Mouse (Mus musculus): ENCODE measurements around the gene Mmrn2. TPM values are rescaled to one million over a fixed set of nuclear protein-coding genes. Genes with fewer than 3 reads are reported as not detected.

The Mmrn2 gene
- polyA plus RNA-seq, 1 experiment from 2014 or later: 12.1 TPM

GRCm38 (mm10) chr14:34446624-34447023 lies 71.4 kb downstream of the Mmrn2 start:
- no peak; the same call in 1 of the 2 replicates for TF ChIP-seq CTCF (IDR thresholded peaks at IDR 0.05; ENCODE audit: low read depth)
- H3K4me2 ChIP-seq: no peak overlapping the region
- no peak for DNase-seq
- H3K4me3 ChIP-seq (ENCODE audit: low read depth, low read length): no peak overlapping the region
- no peak overlapping the region for H3K9ac ChIP-seq
- peaks cover 25% of the 10 kb centered on the region for H3K36me3 ChIP-seq (ENCODE audit: insufficient read depth)
- H3K4me1 ChIP-seq (ENCODE audit: insufficient read depth): no peaks in the 10 kb centered on the region
- 95% methylated on average over 6 of the region's 6 CpGs for WGBS
- ATAC-seq (ENCODE audit: insufficient read depth): no peak
- H3K27ac ChIP-seq (ENCODE audit: low read depth): no peak overlapping the region
- H3K27me3 ChIP-seq (ENCODE audit: insufficient read depth, low read length): no peaks in the 10 kb centered on the region
- no peaks in the 10 kb centered on the region for H3K9me3 ChIP-seq (ENCODE audit: low read depth, low read length)

GRCm38 (mm10) chr14:34447659-34448058 lies 72.4 kb downstream of the Mmrn2 start:
- no peak for ATAC-seq (ENCODE audit: insufficient read depth)
- H3K4me2 ChIP-seq: no peak overlapping the region
- no peak for DNase-seq
- no peak overlapping the region for H3K9ac ChIP-seq
- WGBS: 87% methylated on average over 4 of the region's 4 CpGs
- H3K27me3 ChIP-seq (ENCODE audit: insufficient read depth, low read length): no peaks in the 10 kb centered on the region
- no peak for TF ChIP-seq CTCF (IDR thresholded peaks at IDR 0.05; ENCODE audit: low read depth)
- H3K4me3 ChIP-seq (ENCODE audit: low read depth, low read length): no peak overlapping the region
- no peaks in the 10 kb centered on the region for H3K9me3 ChIP-seq (ENCODE audit: low read depth, low read length)
- H3K36me3 ChIP-seq (ENCODE audit: insufficient read depth): peaks cover 21% of the 10 kb centered on the region
- H3K4me1 ChIP-seq (ENCODE audit: insufficient read depth): no peaks in the 10 kb centered on the region
- no peak overlapping the region for H3K27ac ChIP-seq (ENCODE audit: low read depth)

GRCm38 (mm10) chr14:34448398-34448797 lies 73.1 kb downstream of the Mmrn2 start:
- H3K9me3 ChIP-seq (ENCODE audit: low read depth, low read length): no peaks in the 10 kb centered on the region
- no peak overlapping the region for H3K27ac ChIP-seq (ENCODE audit: low read depth)
- no peak overlapping the region for H3K9ac ChIP-seq
- no peaks in the 10 kb centered on the region for H3K27me3 ChIP-seq (ENCODE audit: insufficient read depth, low read length)
- no peak for DNase-seq
- TF ChIP-seq CTCF (IDR thresholded peaks at IDR 0.05; ENCODE audit: low read depth): no peak
- ATAC-seq (ENCODE audit: insufficient read depth): no peak
- H3K36me3 ChIP-seq (ENCODE audit: insufficient read depth): peaks cover 15% of the 10 kb centered on the region
- H3K4me1 ChIP-seq (ENCODE audit: insufficient read depth): no peaks in the 10 kb centered on the region
- no peak overlapping the region for H3K4me2 ChIP-seq
- no peak overlapping the region for H3K4me3 ChIP-seq (ENCODE audit: low read depth, low read length)

GRCm38 (mm10) chr14:34449807-34450206 lies 74.5 kb downstream of the Mmrn2 start:
- Histone ChIP-seq H3K9me3 (ENCODE audit: low read depth, low read length) (no peaks in the 10 kb centered on the region), H3K27ac (ENCODE audit: low read depth) (no peak overlapping the region), H3K4me3 (ENCODE audit: low read depth, low read length) (no peak overlapping the region), H3K4me2 (no peak overlapping the region), H3K9ac (no peak overlapping the region), H3K4me1 (ENCODE audit: insufficient read depth) (no peaks in the 10 kb centered on the region), H3K36me3 (ENCODE audit: insufficient read depth) (peaks cover 12% of the 10 kb centered on the region), H3K27me3 (ENCODE audit: insufficient read depth, low read length) (no peaks in the 10 kb centered on the region)
- DNase-seq: peak; percentile 9
- no peak for ATAC-seq (ENCODE audit: insufficient read depth)
- TF ChIP-seq CTCF (IDR thresholded peaks at IDR 0.05; ENCODE audit: low read depth): no peak
- WGBS: 64% methylated on average over 9 of the region's 9 CpGs

- ATAC-seq (ENCODE audit: insufficient read depth) (no peak), DNase-seq (no peak)
- Histone ChIP-seq H3K4me3 (ENCODE audit: low read depth, low read length) (no peak overlapping the region), H3K9me3 (ENCODE audit: low read depth, low read length) (no peaks in the 10 kb centered on the region), H3K4me1 (ENCODE audit: insufficient read depth) (no peaks in the 10 kb centered on the region), H3K9ac (no peak overlapping the region), H3K36me3 (ENCODE audit: insufficient read depth) (peaks cover 12% of the 10 kb centered on the region), H3K4me2 (no peak overlapping the region), H3K27ac (ENCODE audit: low read depth) (no peak overlapping the region), H3K27me3 (ENCODE audit: insufficient read depth, low read length) (no peaks in the 10 kb centered on the region)
- no peak for TF ChIP-seq CTCF (IDR thresholded peaks at IDR 0.05; ENCODE audit: low read depth)
- WGBS: 76% methylated on average over 5 of the region's 5 CpGs
Measured at GRCm38 (mm10) chr14:34450451-34450850, 75.2 kb downstream of the Mmrn2 start.

- ATAC-seq (ENCODE audit: insufficient read depth) (no peak), DNase-seq (no peak)
- Histone ChIP-seq H3K4me3 (ENCODE audit: low read depth, low read length) (no peak overlapping the region), H3K4me2 (no peak overlapping the region), H3K27me3 (ENCODE audit: insufficient read depth, low read length) (no peaks in the 10 kb centered on the region), H3K9me3 (ENCODE audit: low read depth, low read length) (no peaks in the 10 kb centered on the region), H3K36me3 (ENCODE audit: insufficient read depth) (peaks cover 8% of the 10 kb centered on the region), H3K9ac (no peak overlapping the region), H3K27ac (ENCODE audit: low read depth) (no peak overlapping the region), H3K4me1 (ENCODE audit: insufficient read depth) (no peaks in the 10 kb centered on the region)
- no peak for TF ChIP-seq CTCF (IDR thresholded peaks at IDR 0.05; ENCODE audit: low read depth)
Measured at GRCm38 (mm10) chr14:34451872-34452271, 76.6 kb downstream of the Mmrn2 start.

GRCm38 (mm10) chr14:34453648-34454047 lies 78.4 kb downstream of the Mmrn2 start:
- no peak overlapping the region for H3K4me3 ChIP-seq (ENCODE audit: low read depth, low read length)
- no peaks in the 10 kb centered on the region for H3K27me3 ChIP-seq (ENCODE audit: insufficient read depth, low read length)
- TF ChIP-seq CTCF (IDR thresholded peaks at IDR 0.05; ENCODE audit: low read depth): no peak
- DNase-seq: no peak
- no peaks in the 10 kb centered on the region for H3K4me1 ChIP-seq (ENCODE audit: insufficient read depth)
- no peaks in the 10 kb centered on the region for H3K9me3 ChIP-seq (ENCODE audit: low read depth, low read length)
- H3K4me2 ChIP-seq: no peak overlapping the region
- WGBS: 38% methylated on average over 6 of the region's 6 CpGs
- ATAC-seq (ENCODE audit: insufficient read depth): no peak
- no peak overlapping the region for H3K9ac ChIP-seq
- H3K36me3 ChIP-seq (ENCODE audit: insufficient read depth): 0 out of 2 replicates have a peak, but pooled peaks cover 4% of the 10 kb centered on the region
- H3K27ac ChIP-seq (ENCODE audit: low read depth): peak overlapping the region; percentile 39; the same call in 1 of the 2 replicates

Other genes starting within 250 kb of the Mmrn2 start
- 0.05 and 0.08 TPM in 2 replicates for gene Npy4r, start 223.0 kb upstream of the Mmrn2 start, polyA plus RNA-seq (2014; fragmentation: Nextera tagmentation; extraction: Ambion mirVana)
- gene Gprin2, start 173.8 kb upstream of the Mmrn2 start, polyA plus RNA-seq (2014; fragmentation: Nextera tagmentation; extraction: Ambion mirVana): 0.18 and 0.19 TPM in 2 replicates
- gene Syt15, start 155.9 kb upstream of the Mmrn2 start, polyA plus RNA-seq (2014; fragmentation: Nextera tagmentation; extraction: Ambion mirVana): 0.42 TPM in 2 replicates
- 9.9 and 10.7 TPM in 2 replicates for gene Shld2, start 65.0 kb upstream of the Mmrn2 start, polyA plus RNA-seq (2014; fragmentation: Nextera tagmentation; extraction: Ambion mirVana)
- 76.5 and 84.2 TPM in 2 replicates for gene Glud1, start 64.7 kb upstream of the Mmrn2 start, polyA plus RNA-seq (2014; fragmentation: Nextera tagmentation; extraction: Ambion mirVana)
- gene Fam25c, start 20.0 kb upstream of the Mmrn2 start, polyA plus RNA-seq (2014; fragmentation: Nextera tagmentation; extraction: Ambion mirVana): not detected in 2 replicates
- gene Sncg, start 676 bp upstream of the Mmrn2 start, polyA plus RNA-seq (2014; fragmentation: Nextera tagmentation; extraction: Ambion mirVana): 4.9 and 5.2 TPM in 2 replicates
- gene Bmpr1a, start 127.9 kb downstream of the Mmrn2 start, polyA plus RNA-seq (2014; fragmentation: Nextera tagmentation; extraction: Ambion mirVana): 51.1 and 52.7 TPM in 2 replicates
- gene 9230112D13Rik, start 147.3 kb downstream of the Mmrn2 start, polyA plus RNA-seq (2014; fragmentation: Nextera tagmentation; extraction: Ambion mirVana): not detected in 2 replicates
- 0.79 and 4.2 TPM in 2 replicates for gene Ldb3, start 213.2 kb downstream of the Mmrn2 start, polyA plus RNA-seq (2014; fragmentation: Nextera tagmentation; extraction: Ambion mirVana)
- not detected in 2 replicates for gene Opn4, start 224.7 kb downstream of the Mmrn2 start, polyA plus RNA-seq (2014; fragmentation: Nextera tagmentation; extraction: Ambion mirVana)